Mouse (Mus musculus) hindbrain, embryonic 15.5 days (tissue): ENCODE measurements around the gene Gm11032. TPM values are rescaled to one million over a fixed set of nuclear protein-coding genes. Genes with fewer than 3 reads are reported as not detected.
A peak's percentile ranks its signal among the peaks of the same experiment; 100 is the strongest.

Source experiments
- ATAC-seq: fragments of 200-750 bp; cut with Nextera tagmentation; 2 replicates; pipeline ENCODE4 v1.8.0; 2017; ENCODE audit warnings: low read depth, moderate number of reproducible peaks, moderate TSS enrichment; ENCODE audit not compliant: low FRiP score
- H3K27ac ChIP-seq: fragments of 300-500 bp; sonication (generic); replicated peaks from 2 replicates; pipeline ENCODE4 v1.5.1; 2015; ENCODE audit warnings: mild to moderate bottlenecking, inconsistent platforms
- H3K27me3 ChIP-seq: fragments of 300-500 bp; sonication (generic); 2 replicates; pipeline ENCODE4 v1.6.1; 2015; ENCODE audit warnings: control low read depth, inconsistent platforms
- H3K36me3 ChIP-seq: fragments of 300-500 bp; sonication (generic); 2 replicates; pipeline ENCODE4 v1.6.1; 2015; ENCODE audit warnings: control low read depth, inconsistent platforms
- H3K4me1 ChIP-seq: fragments of 300-500 bp; sonication (generic); replicated peaks from 2 replicates; pipeline ENCODE4 v1.6.1; 2015; ENCODE audit warnings: control low read depth, inconsistent platforms
- H3K4me2 ChIP-seq: fragments of 300-500 bp; sonication (generic); 2 replicates; pipeline ENCODE4 v1.6.1; 2015; ENCODE audit warnings: moderate library complexity, mild to moderate bottlenecking, inconsistent platforms
- H3K4me3 ChIP-seq: fragments of 300-500 bp; sonication (generic); 2 replicates; pipeline ENCODE4 v1.5.1; 2015; ENCODE audit warnings: mild to moderate bottlenecking, inconsistent platforms
- H3K9ac ChIP-seq: fragments of 300-500 bp; sonication (generic); 2 replicates; pipeline ENCODE4 v1.6.1; 2015; ENCODE audit warnings: inconsistent platforms
- H3K9me3 ChIP-seq: fragments of 300-500 bp; sonication (generic); 2 replicates; pipeline ENCODE4 v1.6.1; 2016; ENCODE audit warnings: control low read depth, inconsistent platforms
- WGBS: fragments of 180-500 bp; shearing (Covaris S2); methylation state at CpG from one replicate; pipeline ENCODE4 v1.1.7; 2015; 5-methylcytosine and 5-hydroxymethylcytosine counted together
- polyA plus RNA-seq: library from polyadenylated mRNA; unstranded; fragments of >200 nt; fragmentation: Nextera tagmentation; extraction: Ambion mirVana; gene quantifications from 2 replicates; pipeline ENCODE4 v1.2.1, GENCODE M21; 2015

Gene Gm11032
- polyA plus RNA-seq, 1 experiment from 2014 or later = not detected

DNA sequence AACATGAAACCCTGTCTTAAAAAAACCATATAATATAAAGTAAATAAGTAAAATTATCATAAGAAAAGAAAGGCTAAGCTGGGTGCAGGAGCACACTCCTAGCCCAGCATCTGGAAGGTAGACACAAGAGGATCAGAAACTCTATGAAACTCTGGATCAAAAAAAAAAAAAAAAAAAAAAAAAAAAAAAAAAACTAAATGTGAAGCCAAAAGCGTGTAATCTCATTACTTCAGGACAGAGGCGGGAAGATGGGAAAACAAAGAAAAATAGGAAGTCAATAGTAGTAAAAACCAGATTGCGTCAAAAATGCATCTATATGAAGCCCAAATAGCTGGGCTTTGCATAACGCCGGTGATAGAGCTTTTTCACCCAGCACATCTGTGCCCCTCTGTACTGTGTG, 18.0 kb upstream of the Gm11032 start:
- WGBS = 71% methylated on average over 5 of the region's 5 CpGs
- Histone ChIP-seq H3K9me3 (no peaks in the 10 kb centered on the region), H3K9ac (no peak overlapping the region), H3K36me3 (no peaks in the 10 kb centered on the region), H3K4me2 (no peak overlapping the region), H3K27ac (no peak overlapping the region), H3K27me3 (no peaks in the 10 kb centered on the region), H3K4me1 (peaks cover 11% of the 10 kb centered on the region; the same call in 1 of the 2 replicates), H3K4me3 (no peak overlapping the region)
- ATAC-seq = no peak

DNA sequence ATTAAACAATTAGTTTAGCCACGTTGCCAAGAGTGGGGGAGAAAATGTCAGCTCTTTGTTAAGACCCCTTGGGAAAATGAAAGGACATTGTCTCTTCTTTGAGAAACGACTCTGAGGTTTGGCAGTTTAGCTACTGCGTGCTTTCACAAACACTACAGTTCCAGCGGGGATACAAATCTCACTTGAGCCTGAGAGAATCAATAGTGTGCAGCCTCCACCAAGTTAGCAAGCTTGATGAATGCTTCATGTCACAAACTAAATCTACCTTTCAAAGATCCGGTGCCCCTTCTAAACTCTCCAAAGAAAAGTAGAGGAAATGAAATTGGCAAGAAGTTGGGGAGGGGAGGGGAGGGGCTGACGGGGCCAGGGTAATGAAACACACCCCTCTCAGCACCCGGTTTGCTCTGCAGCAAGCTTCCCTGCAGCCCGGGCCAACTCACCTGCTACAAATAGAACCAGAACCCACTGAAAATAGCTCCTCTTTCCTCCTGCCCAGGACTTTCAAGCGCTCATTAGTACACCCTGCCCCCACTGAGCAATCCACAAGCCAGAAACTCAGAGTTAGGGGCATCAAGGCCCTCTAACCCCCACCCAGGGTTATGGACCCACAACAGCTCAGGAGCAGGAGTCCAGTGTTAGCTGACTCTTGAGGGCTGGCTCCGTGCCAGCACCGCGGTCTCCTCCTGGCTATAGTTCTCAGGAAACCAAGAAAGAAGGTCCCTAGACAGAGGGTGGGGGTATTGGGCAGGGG, 17.0 kb upstream of the Gm11032 start:
- H3K4me1 ChIP-seq = peaks cover 11% of the 10 kb centered on the region; the same call in 1 of the 2 replicates
- no peak overlapping the region for H3K27ac ChIP-seq
- no peaks in the 10 kb centered on the region for H3K36me3 ChIP-seq
- WGBS = 30% methylated on average over 12 of the region's 12 CpGs
- H3K9ac ChIP-seq = no peak overlapping the region
- no peaks in the 10 kb centered on the region for H3K27me3 ChIP-seq
- no peak overlapping the region for H3K4me3 ChIP-seq
- 0 out of 2 replicates have a peak, but pooled peaks have one; percentile 27 for ATAC-seq
- H3K4me2 ChIP-seq = no peak overlapping the region
- no peaks in the 10 kb centered on the region for H3K9me3 ChIP-seq

DNA sequence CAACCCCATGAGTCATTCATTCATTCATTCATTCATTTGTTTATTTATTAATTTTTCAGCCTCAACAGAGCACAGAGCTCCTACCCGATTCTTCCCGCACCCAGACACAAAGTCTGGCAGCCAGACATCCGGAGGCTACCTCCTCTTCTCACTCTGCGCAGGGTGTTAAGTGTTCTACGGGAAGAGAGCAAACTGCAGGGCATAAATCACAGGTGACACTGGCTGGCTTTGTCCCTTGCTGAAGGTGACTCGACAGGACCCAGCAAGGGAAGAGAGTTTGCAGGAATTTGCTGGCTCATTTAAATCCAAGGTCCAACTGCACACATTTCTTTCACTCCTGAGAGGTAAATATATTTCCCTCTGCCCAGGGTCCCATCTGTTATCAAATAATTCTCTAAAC, 15.4 kb upstream of the Gm11032 start:
- 57% methylated on average over 6 of the region's 6 CpGs for WGBS
- H3K27me3 ChIP-seq = no peaks in the 10 kb centered on the region
- H3K9me3 ChIP-seq = no peaks in the 10 kb centered on the region
- no peak overlapping the region for H3K4me2 ChIP-seq
- H3K27ac ChIP-seq = no peak overlapping the region
- no peak overlapping the region for H3K9ac ChIP-seq
- H3K4me3 ChIP-seq = no peak overlapping the region
- H3K4me1 ChIP-seq = peaks cover 11% of the 10 kb centered on the region; the same call in 1 of the 2 replicates
- H3K36me3 ChIP-seq = no peaks in the 10 kb centered on the region
- ATAC-seq = no peak

DNA sequence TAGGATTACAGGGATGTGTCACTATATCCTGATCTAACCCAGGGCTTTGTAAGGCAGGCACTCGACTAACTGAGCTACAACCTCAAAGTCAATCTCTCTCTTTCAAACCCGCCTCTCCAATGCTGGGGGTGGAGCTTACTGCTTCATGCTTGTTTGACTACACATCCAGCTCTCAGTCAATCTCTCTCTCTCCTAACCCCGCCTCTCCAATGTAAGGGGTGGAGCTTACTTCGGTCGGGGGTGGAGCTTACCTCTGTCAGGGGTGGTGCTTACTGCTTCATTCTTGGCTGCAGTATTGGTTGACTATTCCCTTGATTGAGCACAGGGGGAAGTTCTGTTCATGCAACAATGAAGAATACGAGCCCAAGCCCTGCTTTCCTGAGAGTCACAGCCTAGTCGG, 14.5 kb upstream of the Gm11032 start:
- no peaks in the 10 kb centered on the region for H3K36me3 ChIP-seq
- no peaks in the 10 kb centered on the region for H3K27me3 ChIP-seq
- H3K4me2 ChIP-seq = no peak overlapping the region
- no peak overlapping the region for H3K9ac ChIP-seq
- no peak overlapping the region for H3K4me3 ChIP-seq
- H3K9me3 ChIP-seq = no peaks in the 10 kb centered on the region
- H3K27ac ChIP-seq = no peak overlapping the region
- 52% methylated on average over 7 of the region's 7 CpGs for WGBS
- ATAC-seq = no peak
- peaks cover 11% of the 10 kb centered on the region; the same call in 1 of the 2 replicates for H3K4me1 ChIP-seq

DNA sequence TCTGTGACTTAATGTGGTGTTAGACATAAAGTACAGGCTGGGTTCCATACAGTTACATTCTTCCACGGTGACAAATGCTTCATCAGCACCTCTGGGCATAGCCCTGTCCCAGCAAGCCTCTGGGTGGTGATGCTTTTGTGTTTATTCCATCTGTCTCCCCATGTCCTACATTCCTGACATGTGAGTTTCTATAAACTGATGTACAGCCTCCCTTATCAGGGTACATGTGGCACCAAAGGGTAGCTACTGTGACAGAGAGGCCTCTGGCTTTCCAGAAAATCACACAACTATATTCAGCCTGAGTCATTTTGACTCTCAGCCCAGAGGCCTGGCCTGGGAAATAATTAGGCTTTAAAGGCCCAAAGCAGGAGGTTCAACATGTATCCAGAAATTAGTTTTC, 13.3 kb upstream of the Gm11032 start:
- Histone ChIP-seq H3K27ac (no peak overlapping the region), H3K9me3 (no peaks in the 10 kb centered on the region), H3K4me2 (no peak overlapping the region), H3K36me3 (no peaks in the 10 kb centered on the region), H3K4me1 (peaks cover 11% of the 10 kb centered on the region; the same call in 1 of the 2 replicates), H3K9ac (no peak overlapping the region), H3K4me3 (no peak overlapping the region), H3K27me3 (no peaks in the 10 kb centered on the region)
- WGBS = 74% methylated on average over 1 of the region's 1 CpGs
- no peak for ATAC-seq

DNA sequence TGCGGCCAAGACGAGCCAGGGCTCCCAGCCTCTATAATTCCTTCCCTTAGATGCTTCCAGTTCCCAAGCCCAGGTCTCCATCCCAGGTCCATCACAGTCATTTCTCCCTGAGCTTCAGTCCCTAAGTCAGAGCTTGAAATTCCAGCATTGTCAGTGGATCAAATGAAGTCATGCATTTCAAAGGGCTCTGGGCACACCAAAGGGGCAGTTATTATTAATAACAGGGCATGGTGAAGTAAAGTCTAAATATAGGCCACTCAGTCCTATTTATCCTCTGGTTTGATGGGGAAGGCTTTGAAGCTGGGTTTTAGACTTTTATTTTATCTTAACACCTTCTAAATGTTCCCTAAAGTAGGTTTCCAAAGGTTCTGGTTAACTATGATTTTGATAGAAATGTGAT, 8.0 kb upstream of the Gm11032 start:
- H3K9me3 ChIP-seq = no peaks in the 10 kb centered on the region
- no peak overlapping the region for H3K27ac ChIP-seq
- H3K4me1 ChIP-seq = no peaks in the 10 kb centered on the region
- H3K4me3 ChIP-seq = no peak overlapping the region
- no peak overlapping the region for H3K4me2 ChIP-seq
- 82% methylated on average over 2 of the region's 2 CpGs for WGBS
- ATAC-seq = no peak
- no peaks in the 10 kb centered on the region for H3K27me3 ChIP-seq
- no peaks in the 10 kb centered on the region for H3K36me3 ChIP-seq
- no peak overlapping the region for H3K9ac ChIP-seq

DNA sequence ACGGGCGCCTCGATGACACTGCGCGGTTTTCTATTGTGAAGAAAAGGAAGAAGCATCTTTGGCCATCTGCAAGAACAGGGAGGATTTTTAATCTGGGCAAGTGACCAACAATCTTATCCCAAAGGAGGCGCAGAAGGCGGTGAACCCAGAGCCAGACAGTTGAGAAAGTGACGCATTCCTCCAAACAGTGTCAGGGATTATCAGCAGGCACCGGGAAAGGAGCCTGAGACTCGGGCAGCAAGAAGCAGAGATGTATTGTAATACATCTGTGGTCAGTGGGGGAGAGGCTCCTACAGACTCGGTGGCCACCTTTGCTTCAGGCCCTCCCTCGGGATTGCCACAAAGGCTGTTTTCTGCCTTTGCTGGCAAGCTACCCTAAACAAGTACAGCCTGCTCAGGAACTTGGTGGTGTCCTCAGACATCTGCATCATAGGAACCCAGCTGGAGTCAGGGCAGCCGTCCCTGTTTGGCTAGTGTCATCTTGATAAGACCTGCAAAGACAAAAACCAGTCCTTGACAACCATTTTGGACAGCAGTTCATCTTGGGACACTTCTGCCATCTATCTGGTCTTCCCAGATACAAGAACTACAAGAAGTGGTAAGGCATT, 738 bp downstream of the Gm11032 start:
- no peak overlapping the region for H3K9ac ChIP-seq
- H3K27ac ChIP-seq = no peak overlapping the region
- no peak overlapping the region for H3K4me3 ChIP-seq
- no peak for ATAC-seq
- WGBS = 57% methylated on average over 13 of the region's 13 CpGs
- H3K4me1 ChIP-seq = no peaks in the 10 kb centered on the region
- no peaks in the 10 kb centered on the region for H3K9me3 ChIP-seq
- H3K27me3 ChIP-seq = no peaks in the 10 kb centered on the region
- H3K4me2 ChIP-seq = no peak overlapping the region
- no peaks in the 10 kb centered on the region for H3K36me3 ChIP-seq

DNA sequence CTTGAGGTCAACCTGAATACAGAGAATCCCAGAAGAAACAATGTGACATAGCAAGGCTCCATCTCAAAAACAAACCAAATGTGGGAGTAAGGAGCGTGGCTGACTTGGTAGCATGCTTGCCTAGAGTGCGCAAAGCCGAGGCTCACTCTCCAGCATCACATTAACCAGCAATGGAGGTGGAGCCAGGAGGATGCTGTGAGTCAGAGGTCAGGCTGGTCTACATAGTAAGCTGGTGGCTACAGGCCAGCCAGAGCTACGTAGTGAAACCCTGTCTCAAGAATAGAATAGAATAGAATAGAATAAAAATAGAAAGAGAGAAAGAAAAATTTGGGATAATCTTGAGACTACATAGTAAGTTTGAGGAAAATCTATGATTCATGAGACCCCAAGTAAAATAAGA, 2.0 kb downstream of the Gm11032 start:
- H3K9me3 ChIP-seq = no peaks in the 10 kb centered on the region
- no peaks in the 10 kb centered on the region for H3K4me1 ChIP-seq
- no peaks in the 10 kb centered on the region for H3K27me3 ChIP-seq
- H3K4me2 ChIP-seq = no peak overlapping the region
- no peak overlapping the region for H3K27ac ChIP-seq
- ATAC-seq = no peak
- no peaks in the 10 kb centered on the region for H3K36me3 ChIP-seq
- WGBS = 72% methylated on average over 4 of the region's 4 CpGs
- H3K4me3 ChIP-seq = no peak overlapping the region
- H3K9ac ChIP-seq = no peak overlapping the region

DNA sequence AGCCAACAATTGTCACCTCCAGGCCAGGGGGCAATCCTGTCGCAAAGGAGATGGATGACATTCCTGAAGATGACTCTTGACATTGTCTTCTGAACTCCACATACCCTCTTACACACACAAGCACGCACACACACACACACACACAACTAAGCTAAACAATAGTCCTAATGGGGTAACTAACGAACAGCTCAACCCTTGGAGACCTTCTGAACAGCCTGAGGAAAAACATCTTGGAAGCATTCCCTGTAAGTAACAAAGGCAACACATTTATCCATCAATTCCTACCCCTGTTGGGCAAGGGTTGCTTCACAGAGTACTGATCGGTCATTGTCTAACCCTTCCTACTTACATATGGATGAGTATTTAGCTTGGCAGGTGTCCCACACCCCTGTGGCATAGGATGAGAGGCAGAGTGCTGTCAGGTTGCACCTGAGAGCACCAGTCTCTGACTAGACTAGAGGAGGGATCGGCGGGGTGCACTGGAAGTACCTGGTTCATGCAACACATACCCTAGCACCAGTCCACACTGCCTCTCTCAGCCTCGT, 2.6 kb downstream of the Gm11032 start:
- H3K36me3 ChIP-seq = no peaks in the 10 kb centered on the region
- H3K4me1 ChIP-seq = no peaks in the 10 kb centered on the region
- H3K27me3 ChIP-seq = no peaks in the 10 kb centered on the region
- no peak overlapping the region for H3K4me3 ChIP-seq
- H3K9me3 ChIP-seq = no peaks in the 10 kb centered on the region
- no peak overlapping the region for H3K9ac ChIP-seq
- no peak for ATAC-seq
- H3K27ac ChIP-seq = no peak overlapping the region
- 0 out of 2 replicates have a peak overlapping the region, but pooled peaks have one; percentile 0 for H3K4me2 ChIP-seq
- 66% methylated on average over 7 of the region's 7 CpGs for WGBS

DNA sequence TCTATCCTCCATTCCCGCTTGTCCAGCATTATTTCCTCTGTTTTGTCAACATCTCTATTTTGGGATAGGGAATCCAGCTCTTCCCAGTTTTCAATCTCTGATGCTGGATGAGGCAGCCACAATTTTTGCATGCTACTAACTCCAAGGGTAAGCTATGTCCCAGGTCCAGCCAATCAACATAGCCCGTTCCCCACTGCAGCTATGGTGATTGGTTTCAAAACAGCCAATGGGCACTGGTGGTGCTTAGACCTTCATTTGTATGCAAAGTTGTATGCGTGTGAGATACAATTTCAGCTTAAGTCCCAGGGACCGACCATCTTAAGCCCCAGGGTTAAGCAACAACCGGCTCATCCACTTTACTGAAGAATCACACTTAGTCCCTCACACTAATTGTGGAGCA, 3.1 kb downstream of the Gm11032 start:
- Histone ChIP-seq H3K9me3 (no peaks in the 10 kb centered on the region), H3K27ac (no peak overlapping the region), H3K4me2 (no peak overlapping the region), H3K36me3 (no peaks in the 10 kb centered on the region), H3K4me1 (no peaks in the 10 kb centered on the region), H3K9ac (no peak overlapping the region), H3K27me3 (no peaks in the 10 kb centered on the region), H3K4me3 (no peak overlapping the region)
- ATAC-seq = no peak; the same call in 1 of the 2 replicates
- WGBS = 51% methylated on average over 5 of the region's 5 CpGs

DNA sequence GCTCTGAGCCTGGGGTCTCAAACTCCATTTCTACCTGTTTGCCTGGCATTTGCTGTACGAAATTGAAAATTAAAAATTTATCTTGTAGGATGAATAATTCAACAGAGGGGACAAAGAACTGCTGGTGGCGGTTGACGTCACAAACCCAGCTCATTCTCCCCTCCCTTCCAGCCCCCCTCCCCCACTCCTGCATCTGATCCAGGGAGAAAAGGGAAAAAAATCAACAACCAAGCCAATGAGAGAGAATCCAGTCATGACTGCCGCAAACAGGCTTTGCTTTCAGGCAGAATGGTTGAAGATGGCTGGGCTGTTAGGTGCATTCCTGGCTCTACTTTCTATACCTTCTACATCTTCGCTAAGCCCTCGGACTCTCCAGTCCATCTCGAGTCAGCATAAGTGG, 6.1 kb downstream of the Gm11032 start:
- WGBS = 67% methylated on average over 7 of the region's 7 CpGs
- ATAC-seq = no peak
- no peak overlapping the region for H3K4me3 ChIP-seq
- H3K4me2 ChIP-seq = no peak overlapping the region
- no peaks in the 10 kb centered on the region for H3K4me1 ChIP-seq
- 0 out of 2 replicates have a peak overlapping the region, but pooled peaks have one; percentile 8 for H3K27ac ChIP-seq
- H3K36me3 ChIP-seq = no peaks in the 10 kb centered on the region
- no peaks in the 10 kb centered on the region for H3K9me3 ChIP-seq
- H3K9ac ChIP-seq = no peak overlapping the region
- no peaks in the 10 kb centered on the region for H3K27me3 ChIP-seq

DNA sequence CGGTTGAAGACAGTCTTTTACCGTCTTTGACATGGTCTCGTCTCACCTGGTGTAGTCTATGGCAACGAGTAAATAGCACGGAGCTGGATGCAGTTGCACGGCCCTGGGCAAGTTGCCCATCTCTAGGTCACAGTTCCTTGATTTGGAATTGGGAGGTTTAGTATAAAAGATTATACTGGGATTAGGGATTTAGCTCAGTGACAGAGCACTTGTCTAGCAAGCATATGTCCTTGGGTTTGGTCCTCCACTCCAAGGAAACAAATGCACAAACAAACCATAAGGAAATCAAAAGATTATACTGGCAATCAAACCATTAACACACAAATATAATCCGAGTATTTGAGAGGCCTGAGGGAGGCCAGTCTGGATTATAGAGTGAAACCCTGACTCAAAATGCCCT, 7.8 kb downstream of the Gm11032 start:
- no peaks in the 10 kb centered on the region for H3K4me1 ChIP-seq
- no peaks in the 10 kb centered on the region for H3K27me3 ChIP-seq
- H3K4me2 ChIP-seq = no peak overlapping the region
- no peak overlapping the region for H3K9ac ChIP-seq
- H3K27ac ChIP-seq = no peak overlapping the region
- H3K4me3 ChIP-seq = no peak overlapping the region
- WGBS = 72% methylated on average over 7 of the region's 7 CpGs
- ATAC-seq = no peak
- H3K36me3 ChIP-seq = no peaks in the 10 kb centered on the region
- no peaks in the 10 kb centered on the region for H3K9me3 ChIP-seq
